Mouse (Mus musculus) A20 (cell line): Measurements from ENCODE around the gene Abcd4.

Experiments used
- DNase-seq: peaks from one replicate; pipeline ENCODE4 v3.0.0-alpha.2; 2011; ENCODE audit warnings: low read depth, low spot score

Gene Abcd4

GRCm38 (mm10) chr12:84572341-84572720, 44.9 kb downstream of the Abcd4 start:
- DNase-seq: no peak

GRCm38 (mm10) chr12:84571466-84572340, 45.5 kb downstream of the Abcd4 start:
- no peak for DNase-seq

DNA sequence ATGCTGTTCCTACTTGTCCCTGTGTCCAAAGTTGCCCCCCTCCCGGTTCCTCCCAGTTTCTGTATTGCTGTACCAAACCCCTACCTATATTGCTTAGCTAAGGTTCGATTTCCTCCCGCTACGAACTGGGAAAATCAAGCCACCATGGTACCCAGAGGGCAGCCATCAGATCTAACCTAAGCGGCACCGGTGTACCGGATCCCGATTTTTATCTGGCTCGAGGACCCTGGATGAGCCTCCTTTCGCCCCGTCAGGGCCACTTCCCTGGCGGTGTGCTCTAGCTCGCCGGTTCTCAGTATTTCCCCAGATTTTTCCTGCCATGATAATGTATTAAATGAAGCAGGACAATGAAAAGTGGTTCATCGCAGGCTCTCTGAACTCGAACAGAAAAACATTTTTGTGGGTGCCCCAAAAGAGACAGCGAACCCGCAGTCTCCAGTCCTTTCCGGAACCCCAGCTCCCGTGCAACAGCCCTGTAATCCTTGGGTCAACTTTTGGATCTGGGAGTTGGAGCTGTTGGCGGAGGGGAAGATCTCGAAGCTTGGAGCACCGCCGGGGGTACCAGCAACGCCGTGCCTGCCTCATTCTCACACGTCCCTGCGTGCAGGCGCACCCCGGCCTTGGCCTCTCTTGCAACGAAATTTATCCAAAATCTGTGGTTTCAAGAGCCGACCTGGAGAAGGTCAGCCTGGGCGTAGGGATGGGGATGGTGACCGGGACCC, 46.4 kb downstream of the Abcd4 start:
- no peak for DNase-seq

DNA sequence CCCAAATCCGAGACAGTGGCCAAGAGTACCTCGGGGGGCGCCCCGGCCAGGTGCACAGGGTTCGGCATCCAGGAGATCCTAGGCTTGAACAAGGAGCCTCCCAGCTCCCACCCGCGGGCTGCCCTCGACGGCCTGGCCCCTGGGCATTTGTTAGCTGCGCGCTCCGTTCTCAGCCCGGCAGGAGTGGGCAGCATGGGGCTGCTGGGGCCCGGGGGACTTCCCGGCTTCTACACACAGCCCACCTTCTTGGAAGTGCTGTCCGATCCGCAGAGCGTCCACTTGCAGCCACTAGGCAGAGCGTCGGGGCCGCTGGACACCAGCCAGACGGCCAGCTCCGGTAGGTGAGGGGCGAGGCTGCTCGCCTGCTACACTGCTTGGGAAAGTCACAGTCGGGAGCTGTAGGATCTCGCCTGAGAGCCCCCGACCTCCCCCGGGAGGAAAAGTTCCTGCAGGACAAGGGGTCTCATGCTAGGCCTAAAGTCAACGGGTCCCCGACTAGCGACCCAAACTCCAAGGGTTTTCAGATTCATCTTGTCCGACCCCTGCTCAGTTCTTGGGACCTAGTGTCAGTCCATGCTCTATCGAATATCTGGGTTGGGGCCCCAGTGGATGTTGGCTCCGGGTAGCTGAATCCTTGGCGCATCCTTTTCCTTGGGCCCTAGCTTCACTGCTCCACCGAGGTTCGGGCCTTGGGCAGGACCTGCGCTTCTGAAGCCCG, 47.1 kb downstream of the Abcd4 start:
- DNase-seq: no peak

GRCm38 (mm10) chr12:84569336-84569970, 47.8 kb downstream of the Abcd4 start, which contains the start of gene Vsx2:
Vsx2 (plus strand) TSS chr12:84569762.
- no peak for DNase-seq

DNA sequence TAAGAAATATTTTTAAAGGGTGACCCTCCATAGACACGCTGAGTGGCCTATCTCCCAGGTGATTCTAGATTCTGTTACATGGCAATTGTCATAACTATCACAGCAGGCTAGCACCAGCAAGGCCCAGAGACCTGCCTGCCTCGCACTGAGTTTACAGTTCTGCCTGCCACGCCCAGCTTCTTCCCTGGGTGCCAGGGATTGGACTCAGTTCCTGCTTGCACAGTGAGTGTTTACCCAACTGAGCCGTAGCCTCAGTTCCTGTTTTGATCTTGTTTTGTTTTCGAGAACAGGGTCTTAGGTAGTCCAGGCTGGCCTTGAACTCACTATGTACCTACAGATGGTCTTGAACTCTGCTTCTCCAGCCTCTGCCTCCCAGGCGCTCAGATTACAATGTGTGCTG, 49.6 kb downstream of the Abcd4 start:
- peak; percentile 54 for DNase-seq

- DNase-seq: no peak
These were observed 54.7 kb downstream of the Abcd4 start for GRCm38 (mm10) chr12:84562558-84562957.

DNA sequence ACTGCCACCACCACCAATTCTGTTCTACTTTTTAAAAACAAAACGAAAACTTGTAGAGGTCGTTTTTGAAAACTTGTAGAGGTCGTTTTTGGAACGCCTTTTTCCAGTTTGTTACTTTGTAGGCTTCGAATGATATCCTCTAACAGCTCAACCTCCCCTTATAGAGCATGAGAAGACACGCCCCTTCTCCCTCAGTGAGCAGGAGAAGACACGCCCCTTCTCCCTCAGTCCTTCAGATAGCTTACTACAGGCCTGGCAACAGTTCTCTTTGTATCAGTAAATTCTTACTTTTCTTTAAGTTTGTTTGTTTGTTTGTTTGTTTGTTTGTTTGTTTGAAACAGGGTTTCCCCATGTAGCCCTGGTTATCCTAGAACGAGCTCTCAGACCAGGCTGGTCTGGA, 62.0 kb downstream of the Abcd4 start:
- no peak for DNase-seq
